Mouse (Mus musculus) left cerebral cortex, adult 9 months (tissue): ENCODE measurements around the gene Ntng1.

Experiments
- DNase-seq, 2 experiments: peaks; one replicate each; pipeline ENCODE4 v3.0.0; 2022; ENCODE audit warnings: low spot score in 2 of 2

Gene Ntng1

DNA sequence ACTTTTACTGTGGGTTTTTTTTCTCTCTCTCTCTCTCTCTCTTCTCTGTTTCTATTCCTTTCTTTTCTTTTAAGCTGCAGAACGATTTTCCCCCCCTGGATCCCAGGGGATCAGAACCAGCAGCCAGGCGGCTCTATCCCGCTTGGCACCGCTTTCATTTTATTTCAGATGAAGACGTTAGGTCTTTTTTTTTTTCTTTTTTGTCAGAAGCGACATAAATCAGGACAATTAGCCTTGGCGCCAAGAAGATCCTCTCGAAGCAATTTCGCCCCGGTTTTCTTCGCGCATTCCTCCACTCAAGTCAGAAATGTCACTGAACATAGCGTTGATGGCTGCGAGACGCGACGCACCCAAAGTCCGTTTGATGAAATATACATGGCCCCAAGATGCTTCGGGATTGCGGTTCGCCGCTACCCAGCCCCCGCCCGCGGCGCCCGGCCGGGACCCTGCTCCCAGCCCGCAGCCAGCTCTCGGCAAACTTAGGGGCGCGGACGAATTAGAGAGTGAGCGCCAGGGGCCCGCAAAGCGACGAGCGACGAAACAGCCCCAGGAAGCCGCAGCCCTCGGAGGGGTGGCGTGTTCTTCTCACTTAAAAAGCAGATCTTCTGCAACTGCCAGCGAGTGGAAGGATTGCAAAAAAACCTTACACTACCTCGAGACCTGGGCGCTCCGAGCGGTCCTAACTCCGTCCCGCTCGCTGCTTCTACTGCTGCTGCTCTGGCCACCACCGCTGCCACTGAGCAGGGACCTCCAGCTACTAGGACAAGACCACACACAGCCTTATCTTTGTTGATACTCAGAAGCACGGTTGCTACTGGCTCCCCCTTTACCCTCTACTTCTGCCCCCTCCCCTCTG is at the start of gene Ntng1:
TSS of gene Ntng1 (minus strand) at position 806 of the 856 bp plus-strand sequence.
- peak in 1 of 2 experiments; percentile 19 for DNase-seq

DNA sequence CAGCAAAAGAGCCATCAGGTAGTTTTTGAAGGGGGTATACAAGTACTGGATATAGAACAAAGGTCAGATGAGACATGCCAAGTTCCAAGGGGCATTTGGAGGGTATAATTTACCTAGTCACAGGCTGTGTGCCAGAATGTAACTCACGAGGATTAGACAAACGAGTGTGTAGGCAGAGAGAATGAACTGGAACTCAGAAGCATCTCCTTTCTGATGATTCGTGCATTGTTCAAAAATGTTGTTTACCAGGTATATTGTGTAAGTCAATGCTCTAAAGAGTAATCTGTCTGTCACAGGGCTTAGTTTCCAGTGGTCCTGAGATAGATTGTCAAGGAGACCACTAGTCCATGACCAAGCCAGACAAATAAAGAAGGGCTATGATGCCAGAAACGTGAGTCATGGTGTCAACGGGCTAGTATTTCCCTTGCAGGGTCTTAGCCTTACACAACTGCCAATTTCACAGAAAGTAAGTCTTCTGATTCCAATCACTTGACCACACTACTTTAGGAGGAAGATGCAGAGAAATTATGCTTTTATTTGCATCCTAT is 43.7 kb upstream of the Ntng1 start:
- DNase-seq = no peak

- no peak for DNase-seq
Observed at GRCm38 (mm10) chr3:110149089-110149488, 5.3 kb upstream of the Ntng1 start.

- no peak for DNase-seq
Observed at GRCm38 (mm10) chr3:110144301-110145055, 667 bp upstream of the Ntng1 start.

GRCm38 (mm10) chr3:110142314-110143205 is 1.3 kb downstream of the Ntng1 start:
- DNase-seq = peak in 1 of 2 experiments; percentile 14

DNA sequence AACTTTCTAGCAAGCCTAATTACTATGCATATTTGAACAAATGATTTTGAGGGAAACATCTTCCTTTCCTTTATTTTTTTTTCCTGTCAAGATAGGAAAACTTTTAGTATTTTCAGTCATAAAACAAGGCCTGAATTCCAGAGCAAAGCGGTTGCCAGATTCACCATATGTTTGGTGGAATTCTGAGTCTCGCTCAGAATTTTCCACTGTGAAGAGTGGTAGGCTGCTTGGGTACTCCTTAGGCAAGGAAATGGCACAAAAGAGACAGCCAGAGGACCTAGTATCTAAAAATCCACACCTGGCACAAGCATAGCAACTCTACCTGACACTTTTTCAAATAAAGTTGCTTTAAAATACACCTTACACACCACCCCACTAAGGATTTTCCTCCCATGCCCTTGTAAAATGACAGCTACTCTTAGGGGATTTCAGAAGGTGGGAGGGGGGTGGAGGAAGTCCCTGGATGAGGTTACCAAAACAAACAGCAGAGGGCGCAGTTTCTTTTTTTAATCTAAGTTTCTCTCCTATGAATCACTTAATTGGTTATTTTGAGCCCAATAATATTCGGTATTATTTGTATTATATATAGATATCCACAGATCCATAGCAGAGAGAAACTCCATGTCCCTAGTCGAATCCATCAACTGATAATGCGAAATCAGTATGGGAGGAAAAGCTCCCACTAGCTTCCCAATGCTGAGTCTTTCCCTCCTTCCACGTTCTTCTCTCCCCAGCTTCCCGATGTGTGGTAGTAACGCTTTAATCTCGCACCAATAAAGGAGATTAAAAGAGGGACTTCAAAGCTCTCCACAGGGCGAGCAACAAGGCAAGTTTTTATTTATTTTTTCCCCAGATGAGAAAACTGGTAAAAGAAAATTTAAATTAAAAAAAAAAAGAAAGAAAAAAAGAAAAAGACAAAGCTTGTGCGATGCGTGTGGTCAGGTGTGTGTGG is 2.2 kb downstream of the Ntng1 start:
- peak in 1 of 2 experiments; percentile 60 for DNase-seq

GRCm38 (mm10) chr3:110136115-110136514 is 7.7 kb downstream of the Ntng1 start:
- no peak for DNase-seq

DNA sequence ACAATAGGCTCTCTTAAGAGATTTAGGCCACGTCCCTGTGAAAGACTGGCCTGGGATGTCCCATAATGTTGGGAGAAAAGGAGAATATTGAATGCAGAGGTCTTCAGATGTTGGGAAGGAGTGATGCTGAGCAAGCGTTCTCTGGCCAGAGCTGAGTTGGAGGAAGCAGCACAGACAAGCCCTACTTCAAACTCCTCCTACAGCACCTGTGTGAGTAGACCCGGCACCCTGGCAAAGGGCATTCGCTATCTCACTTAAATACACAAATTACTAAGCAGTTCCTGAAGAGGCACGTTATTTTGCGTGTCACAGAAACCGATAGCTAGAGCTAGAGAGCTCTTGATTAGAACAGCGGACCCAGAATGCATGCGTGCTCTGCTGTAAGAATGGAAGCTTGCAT is 10.7 kb downstream of the Ntng1 start:
- DNase-seq = no peak

DNA sequence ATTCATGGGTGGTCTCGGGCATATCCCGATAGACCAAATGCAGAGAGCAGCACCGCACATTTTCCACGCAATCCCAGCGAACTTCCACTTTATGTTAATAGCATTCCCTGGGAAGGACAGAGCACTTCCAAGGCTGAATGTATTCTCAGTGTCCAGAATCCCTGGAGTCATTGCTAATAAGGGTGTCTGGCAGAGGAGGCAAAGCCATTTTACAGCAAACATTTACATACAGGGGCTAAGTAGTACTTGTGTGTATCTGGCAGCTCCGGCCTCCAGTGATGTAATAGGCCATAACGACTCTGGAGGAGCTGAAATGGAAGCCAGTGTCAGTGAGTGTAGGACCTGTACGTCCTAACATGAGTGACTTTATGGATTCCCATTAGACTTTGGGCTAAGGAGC is 11.5 kb downstream of the Ntng1 start:
- no peak for DNase-seq

DNA sequence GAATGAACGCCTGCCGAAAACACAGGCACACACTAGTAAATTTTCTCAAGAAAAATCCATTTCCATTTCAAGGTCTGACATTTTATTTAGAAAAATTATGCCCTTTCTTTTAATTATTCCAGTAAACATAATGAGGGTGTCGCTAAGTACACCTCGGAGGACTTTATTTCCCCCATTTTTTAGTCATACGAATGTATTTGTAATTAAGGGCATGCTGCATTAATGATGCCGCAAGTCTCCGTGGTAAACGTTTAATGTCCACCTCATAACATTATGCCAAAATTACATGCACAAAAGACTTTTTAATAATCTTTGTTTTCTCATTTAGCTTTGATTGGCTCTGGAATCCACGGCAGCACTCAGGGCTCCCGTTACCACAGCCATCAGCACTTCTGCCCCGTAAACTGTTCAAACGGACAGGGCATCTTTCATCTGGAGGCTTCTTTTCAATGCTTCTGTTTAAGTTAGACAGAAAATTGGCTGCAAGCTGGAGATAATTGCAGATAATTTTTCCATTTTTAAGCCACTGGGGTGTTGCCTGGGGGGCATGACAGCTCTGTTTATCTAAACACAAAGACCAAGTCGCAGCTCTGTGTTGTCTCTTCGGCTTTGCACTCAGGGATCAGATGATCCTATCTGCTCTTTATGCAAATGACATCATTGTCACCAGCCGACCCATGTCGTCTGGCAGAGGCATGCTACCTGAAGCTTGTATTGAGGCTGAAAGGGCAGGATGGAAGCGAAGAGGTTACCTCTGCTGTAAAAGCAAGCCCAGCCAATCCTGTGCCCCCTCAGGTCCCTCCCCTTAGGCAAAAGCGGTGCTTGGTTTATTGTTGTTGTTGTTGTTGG is 12.5 kb downstream of the Ntng1 start:
- DNase-seq = no peak

GRCm38 (mm10) chr3:110129607-110130006 is 14.2 kb downstream of the Ntng1 start:
- DNase-seq = no peak

DNA sequence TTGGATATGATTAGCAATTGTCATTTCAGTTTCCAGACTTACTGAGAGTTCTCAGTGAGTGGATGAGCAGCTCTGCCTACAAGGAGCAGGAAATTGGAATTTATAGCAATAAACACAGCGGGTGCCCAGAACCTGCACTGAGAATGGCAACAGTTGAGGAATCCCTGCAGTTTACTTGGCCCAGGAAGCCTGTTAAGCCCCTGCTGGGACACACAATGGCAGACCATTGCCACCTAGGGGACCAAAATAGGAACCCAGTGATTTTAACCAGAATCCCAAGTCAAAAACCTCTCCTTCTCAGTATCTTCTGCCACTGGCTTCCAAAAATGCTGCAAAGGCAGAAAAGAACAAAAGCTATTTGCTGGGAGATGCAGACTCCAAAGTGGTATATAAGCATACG is 37.8 kb downstream of the Ntng1 start:
- no peak for DNase-seq

DNA sequence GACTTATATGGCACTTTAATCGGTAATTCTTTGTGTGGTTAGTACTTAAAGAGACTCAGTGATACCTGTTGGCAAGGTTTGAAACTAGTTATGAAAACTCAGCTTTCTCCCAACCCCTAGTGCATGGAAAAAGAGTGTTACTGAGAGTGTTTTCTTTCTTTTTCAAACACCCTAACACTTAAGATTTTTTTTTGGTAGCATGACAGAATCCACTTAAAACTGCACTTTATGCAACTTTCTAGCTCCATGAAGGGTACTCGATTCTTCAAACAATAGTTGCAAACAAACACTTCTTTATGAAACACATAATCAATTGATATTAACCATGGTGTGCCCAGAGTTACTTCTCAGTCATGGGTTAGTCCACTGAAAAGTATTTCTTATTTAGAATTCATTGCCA is 49.4 kb downstream of the Ntng1 start:
- no peak for DNase-seq

DNA sequence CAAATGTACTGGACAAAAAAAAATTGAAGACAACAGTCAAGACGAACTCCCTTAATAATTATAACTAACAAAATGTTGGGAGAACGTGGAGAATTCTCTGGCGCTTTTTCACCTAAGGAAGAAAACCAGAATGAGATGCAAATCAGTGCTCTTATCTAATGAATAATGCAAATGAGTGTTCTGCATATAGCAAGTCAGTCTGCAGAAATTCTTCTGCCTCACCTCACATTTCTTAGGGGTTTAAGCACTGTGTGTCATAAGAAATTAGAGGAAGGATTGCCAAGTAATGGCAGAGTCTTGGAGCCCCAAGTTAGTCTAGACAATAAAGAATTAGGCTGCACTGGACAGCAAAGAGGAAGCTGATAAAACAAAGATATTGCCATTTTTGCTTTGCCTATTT is 49.8 kb downstream of the Ntng1 start:
- no peak for DNase-seq

DNA sequence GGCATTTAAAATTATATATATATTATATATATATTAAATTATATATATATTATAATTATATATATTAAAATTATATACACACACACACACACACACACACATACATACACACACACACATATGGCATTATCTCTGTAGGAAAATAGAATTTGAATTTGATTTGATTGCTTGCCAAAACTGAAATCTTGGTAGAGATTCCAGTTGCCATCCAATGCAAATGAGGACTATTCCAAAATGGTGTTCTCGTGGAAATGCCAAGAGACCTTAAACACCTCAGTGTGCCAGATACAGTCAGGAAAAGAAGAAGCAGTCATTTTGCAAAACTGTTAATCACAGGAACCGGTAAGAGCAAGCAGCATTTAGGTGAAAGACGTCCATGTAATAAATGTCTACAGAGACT is 51.3 kb downstream of the Ntng1 start:
- DNase-seq = no peak

DNA sequence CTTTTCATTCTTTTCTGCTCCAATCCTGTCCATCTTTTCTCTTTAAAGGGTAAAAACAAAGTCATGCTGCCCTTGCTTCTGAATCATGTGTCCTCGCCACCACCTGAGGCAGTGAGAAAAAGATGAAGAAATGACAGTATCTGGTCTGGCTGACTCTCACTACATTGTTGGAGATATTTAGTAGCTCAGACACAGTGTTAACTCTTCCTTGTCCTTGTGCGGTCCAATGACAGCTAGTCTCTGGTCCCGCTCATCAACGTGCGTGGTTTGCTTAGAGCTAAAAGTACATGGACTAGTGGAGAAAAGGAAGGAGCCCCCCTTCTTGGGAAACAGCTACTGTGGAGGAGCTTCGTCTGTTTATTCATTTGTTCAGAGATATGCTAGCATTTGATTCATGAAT is 56.6 kb downstream of the Ntng1 start:
- no peak for DNase-seq

DNA sequence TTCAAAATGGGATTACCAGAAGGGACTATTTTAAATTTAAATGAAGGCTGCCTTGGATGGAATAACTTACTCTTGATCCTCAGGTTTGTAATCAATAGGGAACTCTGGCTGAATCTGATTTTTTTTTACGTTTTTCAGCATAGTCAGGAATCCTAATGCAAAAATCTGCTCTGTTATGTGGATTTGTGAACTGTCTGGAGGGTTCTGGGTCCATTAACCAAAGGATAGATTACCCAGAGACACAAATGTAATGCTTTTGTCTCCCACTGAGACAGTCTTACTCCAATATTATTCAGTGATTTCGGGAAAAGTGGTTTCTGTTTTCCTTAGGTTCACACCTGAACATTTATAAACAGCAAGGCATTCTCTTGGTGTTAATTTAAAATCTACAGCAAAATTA is 58.5 kb downstream of the Ntng1 start:
- DNase-seq = no peak

- no peak for DNase-seq
Observed at GRCm38 (mm10) chr3:110064709-110065256, 79.0 kb downstream of the Ntng1 start.

DNA sequence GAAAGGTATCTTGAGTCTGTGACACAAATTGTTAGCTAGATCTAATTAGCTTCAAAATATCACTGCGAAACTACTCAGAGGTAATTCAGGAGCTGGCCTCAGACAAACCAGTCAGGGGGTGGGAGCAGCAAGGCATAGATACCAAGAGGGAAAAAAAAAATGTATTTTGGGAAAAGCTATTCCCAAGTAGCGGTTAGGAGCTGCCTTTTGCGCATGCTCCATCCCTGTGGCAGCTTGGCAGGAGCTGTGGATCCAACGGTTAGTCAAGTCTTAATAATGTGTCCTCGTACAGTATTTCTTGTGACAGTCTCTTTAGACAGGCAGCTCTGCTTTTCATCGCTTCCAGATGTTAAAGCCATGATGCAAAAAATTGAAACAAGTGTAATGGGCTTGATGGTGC is 87.9 kb downstream of the Ntng1 start:
- DNase-seq = peak in 1 of 2 experiments; percentile 24
